Mouse (Mus musculus): ENCODE data around the gene Scmh1.

The Scmh1 gene

GRCm38 (mm10) chr4:120405806-120406638, 941 bp downstream of the Scmh1 start:
- CTCF ChIA-PET, result interaction anchor here (0.6 kb wide), 1 partner anchor 509 kb away, joined by 29 read pairs; no protein-coding TSS in a partner anchor

- CTCF ChIA-PET, result no interaction called here
Measured at GRCm38 (mm10) chr4:120406639-120407273, 1.7 kb downstream of the Scmh1 start.

- CTCF ChIA-PET, result interaction anchor here (0.6 kb wide), 1 partner anchor 14 kb away, joined by 10 read pairs; no protein-coding TSS in a partner anchor
Measured at GRCm38 (mm10) chr4:120418053-120418452, 13.0 kb downstream of the Scmh1 start.

GRCm38 (mm10) chr4:120420193-120420592, 15.1 kb downstream of the Scmh1 start:
- CTCF ChIA-PET, result no interaction called here

- CTCF ChIA-PET, result no interaction called here
Measured at GRCm38 (mm10) chr4:120420685-120421084, 15.6 kb downstream of the Scmh1 start.

- CTCF ChIA-PET, result no interaction called here
Measured at GRCm38 (mm10) chr4:120430601-120431000, 25.5 kb downstream of the Scmh1 start.

- CTCF ChIA-PET, result no interaction called here
Measured at GRCm38 (mm10) chr4:120432599-120433373, 27.7 kb downstream of the Scmh1 start.

- CTCF ChIA-PET, result no interaction called here
Measured at GRCm38 (mm10) chr4:120461741-120462140, 56.7 kb downstream of the Scmh1 start.

GRCm38 (mm10) chr4:120472946-120473345, 67.9 kb downstream of the Scmh1 start:
- CTCF ChIA-PET, result no interaction called here

- CTCF ChIA-PET, result no interaction called here
Measured at GRCm38 (mm10) chr4:120487707-120488106, 82.6 kb downstream of the Scmh1 start.

GRCm38 (mm10) chr4:120506955-120507354, 101.9 kb downstream of the Scmh1 start:
- CTCF ChIA-PET, result no interaction called here

- CTCF ChIA-PET, result no interaction called here
Measured at GRCm38 (mm10) chr4:120511203-120511602, 106.1 kb downstream of the Scmh1 start.

GRCm38 (mm10) chr4:120514366-120514765, 109.3 kb downstream of the Scmh1 start:
- CTCF ChIA-PET, result no interaction called here

- CTCF ChIA-PET, result no interaction called here
Measured at GRCm38 (mm10) chr4:120516491-120516890, 111.4 kb downstream of the Scmh1 start.

GRCm38 (mm10) chr4:120516907-120517306, 111.8 kb downstream of the Scmh1 start:
- CTCF ChIA-PET, result no interaction called here

GRCm38 (mm10) chr4:120517335-120517734, 112.3 kb downstream of the Scmh1 start:
- CTCF ChIA-PET, result no interaction called here

GRCm38 (mm10) chr4:120521761-120522160, 116.7 kb downstream of the Scmh1 start:
- CTCF ChIA-PET, result no interaction called here

- CTCF ChIA-PET, result no interaction called here
Measured at GRCm38 (mm10) chr4:120522351-120522750, 117.3 kb downstream of the Scmh1 start.

GRCm38 (mm10) chr4:120523092-120523491, 118.0 kb downstream of the Scmh1 start:
- CTCF ChIA-PET, result no interaction called here

- CTCF ChIA-PET, result no interaction called here
Measured at GRCm38 (mm10) chr4:120528171-120528570, 123.1 kb downstream of the Scmh1 start.

GRCm38 (mm10) chr4:120531986-120532385, 126.9 kb downstream of the Scmh1 start, which contains the start of gene Slfnl1:
Slfnl1 (plus strand) TSS chr4:120532231.
- CTCF ChIA-PET, result no interaction called here

GRCm38 (mm10) chr4:120538664-120539063, 133.6 kb downstream of the Scmh1 start:
- CTCF ChIA-PET, result no interaction called here
